Mouse (Mus musculus) midbrain, embryonic 13.5 days (tissue): ENCODE data around the gene Srebf2. TPM values are rescaled to one million over a fixed set of nuclear protein-coding genes. Genes with fewer than 3 reads are reported as not detected.
"Not testable (repeated sequence)": the region's sequence is repeated elsewhere in the genome, so short reads cannot be mapped to it uniquely, and the experiment has no call there.

Experiments
- ATAC-seq: fragments of 200-750 bp; cut with Nextera tagmentation; 2 replicates; pipeline ENCODE4 v1.8.0; 2017; ENCODE audit warnings: mild to moderate bottlenecking, moderate TSS enrichment, moderate library complexity
- H3K27ac ChIP-seq: fragments of 300-500 bp; sonication (generic); 2 replicates; pipeline ENCODE4 v1.5.1; 2015; ENCODE audit warnings: inconsistent platforms, mild to moderate bottlenecking, moderate library complexity
- H3K27me3 ChIP-seq: fragments of 300-500 bp; sonication (generic); 2 replicates; pipeline ENCODE4 v1.6.1; 2015; ENCODE audit warnings: mild to moderate bottlenecking, inconsistent platforms
- H3K36me3 ChIP-seq: fragments of 300-500 bp; sonication (generic); 2 replicates; pipeline ENCODE4 v1.6.1; 2015; ENCODE audit warnings: mild to moderate bottlenecking, inconsistent platforms
- H3K4me1 ChIP-seq: fragments of 300-500 bp; sonication (generic); replicated peaks from 2 replicates; pipeline ENCODE4 v1.6.1; 2015; ENCODE audit warnings: inconsistent platforms
- H3K4me2 ChIP-seq: fragments of 300-500 bp; sonication (generic); replicated peaks from 2 replicates; pipeline ENCODE4 v1.6.1; 2015; ENCODE audit warnings: moderate library complexity, mild to moderate bottlenecking, inconsistent platforms
- H3K4me3 ChIP-seq: fragments of 300-500 bp; sonication (generic); replicated peaks from 2 replicates; pipeline ENCODE4 v1.5.1; 2015; ENCODE audit warnings: mild to moderate bottlenecking, inconsistent platforms
- H3K9ac ChIP-seq: fragments of 300-500 bp; sonication (generic); replicated peaks from 2 replicates; pipeline ENCODE4 v1.6.1; 2015; ENCODE audit warnings: mild to moderate bottlenecking, inconsistent platforms
- H3K9me3 ChIP-seq: fragments of 300-500 bp; sonication (generic); 2 replicates; pipeline ENCODE4 v1.6.1; 2016; ENCODE audit warnings: mild to moderate bottlenecking, inconsistent platforms
- WGBS: fragments of 180-500 bp; shearing (Covaris S2); methylation state at CpG from one replicate; pipeline ENCODE4 v1.1.7; 2015; 5-methylcytosine and 5-hydroxymethylcytosine counted together
- microRNA counts: library from miRNA; unstranded; fragments of <30 nt; microRNA quantifications from one replicate; lab custom pipeline; 2016
- microRNA-seq: library from miRNA; unstranded; fragments of <30 nt; microRNA quantifications from one replicate; pipeline ENCODE4, GENCODE M21; 2016
- polyA plus RNA-seq: library from polyadenylated mRNA; unstranded; fragments of >200 nt; fragmentation: Nextera tagmentation; extraction: Ambion mirVana; gene quantifications from 2 replicates; pipeline ENCODE4 v1.2.1, GENCODE M21; 2015

Srebf2 gene
- polyA plus RNA-seq, 1 experiment from 2014 or later, result 225 TPM

DNA sequence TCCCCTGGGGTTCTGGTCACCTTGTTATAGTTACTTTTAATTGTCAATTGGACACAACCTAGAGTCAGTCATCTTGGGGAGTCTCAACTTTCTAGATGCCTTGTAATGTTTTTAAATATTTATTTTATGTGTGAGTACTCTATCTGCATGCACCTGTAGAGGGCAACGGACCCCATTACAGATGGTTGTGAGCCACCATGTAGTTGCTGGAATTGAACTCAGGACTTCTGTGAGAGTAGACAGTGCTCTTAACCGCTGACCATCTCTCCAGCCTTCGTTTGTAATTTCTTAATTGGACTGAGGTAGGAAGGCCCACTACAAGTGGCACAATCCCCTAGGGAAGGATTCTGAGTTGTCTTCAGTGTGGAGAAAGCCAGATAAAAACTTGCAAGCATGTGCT lies 96.3 kb downstream of the Srebf2 start:
- Histone ChIP-seq H3K9me3 (no peaks in the 10 kb centered on the region), H3K4me2 (peak overlapping the region; percentile 81), H3K4me3 (peak overlapping the region; percentile 75), H3K4me1 (peaks cover 8% of the 10 kb centered on the region), H3K36me3 (peaks cover 1% of the 10 kb centered on the region; the same call in 1 of the 2 replicates), H3K27me3 (no peaks in the 10 kb centered on the region), H3K9ac (peak overlapping the region; percentile 70; the same call in 1 of the 2 replicates), H3K27ac (no peak overlapping the region)
- no peak for ATAC-seq
- WGBS, result 79% methylated on average over 3 of the region's 3 CpGs

DNA sequence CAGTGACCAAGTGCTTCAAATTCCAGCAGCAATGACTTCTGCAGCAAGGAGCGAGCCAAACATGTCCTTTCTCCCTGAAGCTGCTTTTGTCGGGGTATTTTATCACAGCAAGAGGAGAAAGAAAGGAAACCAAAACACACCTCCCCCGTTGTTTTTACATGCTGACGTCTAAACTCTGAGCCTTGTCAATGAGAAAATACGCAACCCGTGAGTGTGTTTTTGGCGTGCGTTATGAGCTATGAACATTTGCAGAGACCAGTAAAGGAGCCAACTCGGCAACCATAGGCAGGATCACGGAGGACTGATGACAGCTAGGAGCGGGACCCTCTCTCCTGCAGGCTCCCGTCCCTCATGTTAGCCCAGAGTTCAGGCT lies 96.7 kb downstream of the Srebf2 start:
- Histone ChIP-seq H3K4me3 (peak overlapping the region; percentile 75), H3K9me3 (no peaks in the 10 kb centered on the region), H3K36me3 (no peaks in the 10 kb centered on the region), H3K4me2 (peak overlapping the region; percentile 81), H3K9ac (peak overlapping the region; percentile 70), H3K27me3 (no peaks in the 10 kb centered on the region), H3K4me1 (peaks cover 8% of the 10 kb centered on the region), H3K27ac (no peak overlapping the region; the same call in 1 of the 2 replicates)
- 10% methylated on average over 12 of the region's 12 CpGs for WGBS
- ATAC-seq, result no peak

DNA sequence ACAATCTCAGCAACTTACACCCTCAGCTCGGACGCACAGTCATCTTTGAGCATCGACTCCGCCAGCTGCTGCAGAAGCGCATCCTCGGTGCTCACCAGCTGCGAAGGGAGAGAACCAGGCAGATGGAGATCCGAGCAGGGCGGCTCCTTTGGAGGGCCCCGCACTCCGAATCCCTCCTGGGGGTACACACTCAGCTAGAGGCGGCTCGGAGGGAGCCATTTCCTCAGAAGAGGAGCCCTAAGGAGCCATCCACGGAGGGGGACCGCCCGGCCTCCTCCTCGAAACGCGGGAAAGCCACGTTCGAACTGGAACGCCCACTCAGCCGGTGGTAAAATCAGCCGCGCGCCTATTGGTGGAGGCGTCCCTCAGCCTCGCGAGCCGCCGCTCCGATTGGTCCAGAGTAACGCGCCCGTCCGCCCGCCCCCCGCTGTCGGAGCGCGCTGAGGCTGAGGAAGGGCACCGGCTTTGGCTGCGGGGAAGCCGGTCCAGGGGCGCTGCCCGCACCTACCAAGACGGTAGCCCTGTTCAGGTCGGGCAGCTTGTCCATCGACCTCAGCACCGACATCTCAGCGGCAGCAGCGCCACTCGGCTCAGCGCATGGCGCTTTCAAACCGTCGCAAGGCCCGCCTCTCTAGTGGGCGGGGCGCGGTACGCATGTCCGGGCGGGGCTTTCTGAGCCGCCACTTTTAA lies 97.3 kb downstream of the Srebf2 start, which contains the start of gene Cenpm:
Gene Cenpm (minus strand): TSS at position 634 of the 690 bp plus-strand sequence.
- Histone ChIP-seq H3K9me3 (no peaks in the 10 kb centered on the region), H3K4me3 (peak within 1 kb of the TSS; percentile 75), H3K36me3 (no peaks in the 10 kb centered on the region), H3K4me2 (peak within 1 kb of the TSS; percentile 81), H3K27me3 (no peaks in the 10 kb centered on the region), H3K27ac (peak within 1 kb of the TSS; percentile 77), H3K4me1 (peaks cover 8% of the 10 kb centered on the region), H3K9ac (peak within 1 kb of the TSS; percentile 70)
- ATAC-seq, result peak; percentile 97
- under 1% methylated on average over 61 of the region's 65 CpGs for WGBS

DNA sequence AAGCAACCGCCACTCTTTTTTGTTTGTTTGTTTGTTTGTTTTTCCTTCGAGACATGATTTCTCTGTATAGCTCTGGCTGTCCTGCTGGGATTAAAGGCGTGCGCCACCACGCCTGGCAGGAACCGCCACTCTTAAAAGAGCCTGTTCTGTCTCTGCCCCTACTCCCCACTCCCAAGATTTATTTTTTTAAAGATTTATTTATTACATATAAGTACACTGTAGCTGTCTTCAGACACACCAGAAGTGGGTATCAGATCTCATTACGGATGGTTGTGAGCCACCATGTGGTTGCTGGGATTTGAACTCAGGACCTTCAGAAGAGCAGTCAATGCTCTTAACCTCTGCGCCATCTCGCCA lies 97.8 kb downstream of the Srebf2 start:
- ATAC-seq, result peak; percentile 65
- WGBS, result 27% methylated on average over 9 of the region's 9 CpGs
- H3K4me3 ChIP-seq, result peak overlapping the region; percentile 75
- H3K27ac ChIP-seq, result peak overlapping the region; percentile 77
- peak overlapping the region; percentile 65 for H3K9ac ChIP-seq
- H3K9me3 ChIP-seq, H3K36me3 ChIP-seq, H3K27me3 ChIP-seq, H3K4me1 ChIP-seq: not testable (repeated sequence)
- H3K4me2 ChIP-seq, result peak overlapping the region; percentile 81

DNA sequence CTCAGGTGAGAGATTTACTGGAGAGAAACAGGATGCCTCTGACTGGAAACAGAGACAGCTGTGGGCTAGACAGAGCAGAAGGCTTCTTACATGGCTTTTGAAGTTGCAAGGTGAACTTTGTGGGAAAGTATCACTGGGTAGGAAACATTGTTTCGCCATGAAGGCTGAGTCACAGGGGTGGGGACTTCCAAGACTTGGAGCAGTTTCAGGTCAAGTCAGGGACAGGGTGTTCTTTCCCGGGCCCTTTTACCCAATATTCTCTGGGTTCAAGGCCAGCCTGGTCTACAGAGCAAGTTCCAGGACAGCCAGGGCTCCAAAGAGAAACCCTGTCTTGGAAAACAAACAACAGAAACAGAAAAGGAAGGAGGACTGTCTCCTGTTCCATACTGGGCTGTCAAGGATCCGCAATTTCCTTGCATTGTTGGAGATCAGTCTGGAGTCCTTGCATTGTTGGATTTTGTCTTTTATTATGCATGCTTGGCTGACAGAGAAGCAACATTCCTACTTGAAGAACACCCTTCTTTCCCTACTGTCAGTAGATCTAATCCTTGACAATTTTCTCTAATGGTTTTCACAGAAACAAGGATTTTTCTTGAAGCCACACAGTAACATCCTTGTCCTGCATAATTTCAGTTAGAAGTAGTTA lies 100.3 kb downstream of the Srebf2 start:
- H3K9ac ChIP-seq, result no peak overlapping the region
- 82% methylated on average over 3 of the region's 3 CpGs for WGBS
- no peak overlapping the region for H3K4me2 ChIP-seq
- H3K27ac ChIP-seq, result no peak overlapping the region
- no peak for ATAC-seq
- no peak overlapping the region for H3K4me3 ChIP-seq
- H3K27me3 ChIP-seq, result no peaks in the 10 kb centered on the region
- peaks cover 8% of the 10 kb centered on the region for H3K4me1 ChIP-seq
- no peaks in the 10 kb centered on the region for H3K36me3 ChIP-seq
- no peaks in the 10 kb centered on the region for H3K9me3 ChIP-seq

DNA sequence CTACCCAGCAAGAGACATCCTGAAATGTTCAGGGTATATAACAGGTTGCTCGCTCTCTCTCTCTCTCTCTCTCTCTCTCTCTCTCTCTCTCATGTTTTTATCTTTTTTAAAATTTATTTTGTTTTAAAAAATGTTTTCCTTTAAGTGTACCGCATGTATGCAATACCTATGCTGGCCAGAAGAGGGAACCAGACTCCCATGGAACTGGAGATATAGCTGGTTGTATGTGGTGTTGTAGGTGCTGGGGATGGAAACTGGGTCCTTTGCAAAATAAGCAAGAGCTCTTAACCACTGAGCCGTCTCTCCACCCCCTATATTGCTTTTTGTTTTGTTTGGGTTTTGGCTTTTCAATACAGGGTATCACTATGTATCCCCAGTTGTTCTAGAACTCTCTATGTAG lies 104.6 kb downstream of the Srebf2 start:
- H3K27ac ChIP-seq, result no peak overlapping the region
- 94% methylated on average over 3 of the region's 3 CpGs for WGBS
- ATAC-seq, result no peak
- no peaks in the 10 kb centered on the region for H3K36me3 ChIP-seq
- H3K9me3 ChIP-seq, result no peaks in the 10 kb centered on the region
- H3K4me1 ChIP-seq, result peaks cover 21% of the 10 kb centered on the region
- H3K4me3 ChIP-seq, result no peak overlapping the region
- H3K27me3 ChIP-seq, result no peaks in the 10 kb centered on the region
- H3K4me2 ChIP-seq, result no peak overlapping the region
- H3K9ac ChIP-seq, result no peak overlapping the region

DNA sequence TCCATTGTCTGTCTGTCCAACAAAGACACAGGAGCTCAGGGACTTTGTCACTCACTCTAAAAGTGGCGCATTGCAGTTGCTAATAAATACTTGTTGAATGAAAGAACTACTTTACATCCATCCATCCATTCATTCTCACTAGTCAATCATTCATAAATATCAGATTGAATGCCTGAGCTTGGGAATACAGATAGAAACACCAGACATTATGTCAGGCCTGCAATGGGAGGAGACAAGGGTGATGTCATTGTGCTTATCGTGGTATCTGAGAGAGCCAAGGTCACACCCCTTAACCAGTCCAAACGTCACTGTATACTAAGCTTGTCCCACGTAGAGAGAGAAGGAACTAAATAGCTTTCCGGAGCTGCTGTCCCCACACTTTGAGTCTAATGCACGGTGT lies 105.1 kb downstream of the Srebf2 start, which contains the start of gene 1500009C09Rik:
Gene 1500009C09Rik (plus strand): TSS at position 301 of the 400 bp plus-strand sequence.
- Histone ChIP-seq H3K4me2 (no peak within 1 kb of the TSS), H3K9me3 (no peaks in the 10 kb centered on the region), H3K36me3 (no peaks in the 10 kb centered on the region), H3K9ac (no peak within 1 kb of the TSS), H3K4me3 (no peak within 1 kb of the TSS), H3K27me3 (no peaks in the 10 kb centered on the region), H3K27ac (no peak within 1 kb of the TSS), H3K4me1 (peaks cover 26% of the 10 kb centered on the region)
- ATAC-seq, result no peak
- WGBS, result 90% methylated on average over 6 of the region's 6 CpGs

MicroRNAs within 50 kb of the gene (microRNA counts, 519-probe panel; counts per million panel counts)
- 3,406 counts per million, percentile 69 among the panel's probes with 10 or more counts for microRNA mmu-miR-33 (lab: Ali Mortazavi, UCI)

Small RNA genes within 50 kb of the gene (microRNA-seq; reads per million reads assigned to microRNA genes)
- 158 reads per million, percentile 58 among the genes with 10 or more reads in this experiment for gene Mir33

Other genes with a start within 250 kb of the Srebf2 start
- 69.7 and 70.1 TPM in 2 replicates for gene Polr3h, start 220.9 kb upstream of the Srebf2 start, polyA plus RNA-seq
- 96.4 and 102 TPM in 2 replicates for gene Csdc2, start 210.4 kb upstream of the Srebf2 start, polyA plus RNA-seq
- 40.5 and 41.2 TPM in 2 replicates for gene Pmm1, start 186.3 kb upstream of the Srebf2 start, polyA plus RNA-seq
- gene 1700029P11Rik, start 166.6 kb upstream of the Srebf2 start, polyA plus RNA-seq, result not detected in 2 replicates
- 42.8 and 46.0 TPM in 2 replicates for gene Xrcc6, start 159.3 kb upstream of the Srebf2 start, polyA plus RNA-seq
- 37.5 and 42.7 TPM in 2 replicates for gene Desi1, start 113.3 kb upstream of the Srebf2 start, polyA plus RNA-seq
- gene Snu13, start 99.6 kb upstream of the Srebf2 start, polyA plus RNA-seq, result 222 and 230 TPM in 2 replicates
- not detected in 2 replicates for gene 4930407I10Rik, start 88.0 kb upstream of the Srebf2 start, polyA plus RNA-seq
- gene Mei1, start 77.2 kb upstream of the Srebf2 start, polyA plus RNA-seq, result 0.05 TPM in 1 of 2 replicates, not detected in the other
- gene Ccdc134, start 19.3 kb upstream of the Srebf2 start, polyA plus RNA-seq, result 12.0 and 14.0 TPM in 2 replicates
- gene Shisa8, start 65.6 kb downstream of the Srebf2 start, polyA plus RNA-seq, result 0.50 and 0.70 TPM in 2 replicates
- not detected in 2 replicates for gene Tnfrsf13c, start 77.2 kb downstream of the Srebf2 start, polyA plus RNA-seq
- gene Cenpm, start 97.6 kb downstream of the Srebf2 start, polyA plus RNA-seq, result 28.6 and 30.4 TPM in 2 replicates
- gene 1500009C09Rik, start 105.2 kb downstream of the Srebf2 start, polyA plus RNA-seq, result 9.6 and 9.7 TPM in 2 replicates
- gene Sept3, start 127.7 kb downstream of the Srebf2 start, polyA plus RNA-seq, result 341 and 349 TPM in 2 replicates
- not detected in 2 replicates for gene Wbp2nl, start 151.8 kb downstream of the Srebf2 start, polyA plus RNA-seq
- 18.1 and 22.7 TPM in 2 replicates for gene Naga, start 191.7 kb downstream of the Srebf2 start, polyA plus RNA-seq
- gene Pheta2, start 191.8 kb downstream of the Srebf2 start, polyA plus RNA-seq, result 0.99 and 1.5 TPM in 2 replicates
- 303 and 324 TPM in 2 replicates for gene Smdt1, start 191.8 kb downstream of the Srebf2 start, polyA plus RNA-seq
- gene Ndufa6, start 207.1 kb downstream of the Srebf2 start, polyA plus RNA-seq, result 350 and 359 TPM in 2 replicates
- gene Cyp2d22, start 233.1 kb downstream of the Srebf2 start, polyA plus RNA-seq, result 1.1 and 1.8 TPM in 2 replicates
- gene Cyp2d11, start 246.8 kb downstream of the Srebf2 start, polyA plus RNA-seq, result not detected in 2 replicates